Mouse (Mus musculus) forebrain, embryonic 12.5 days (tissue): ENCODE measurements around the gene Tmem176a. TPM values are rescaled to one million over a fixed set of nuclear protein-coding genes. Genes with fewer than 3 reads are reported as not detected.
"Not testable (repeated sequence)": the region's sequence is repeated elsewhere in the genome, so short reads cannot be mapped to it uniquely, and the experiment has no call there.

Source experiments
- ATAC-seq: fragments of 200-750 bp; cut with Nextera tagmentation; 2 replicates; pipeline ENCODE4 v1.8.0; 2017; ENCODE audit warnings: moderate TSS enrichment; ENCODE audit not compliant: low FRiP score
- H3K27ac ChIP-seq: fragments of 300-500 bp; sonication (generic); 2 replicates; pipeline ENCODE4 v1.5.1; 2016; ENCODE audit warnings: mild to moderate bottlenecking
- H3K27me3 ChIP-seq: fragments of 300-500 bp; sonication (generic); 2 replicates; pipeline ENCODE4 v1.6.1; 2016; ENCODE audit warnings: mild to moderate bottlenecking
- H3K36me3 ChIP-seq: fragments of 300-500 bp; sonication (generic); replicated peaks from 2 replicates; pipeline ENCODE4 v1.6.1; 2016; ENCODE audit warnings: mild to moderate bottlenecking
- H3K4me1 ChIP-seq: fragments of 300-500 bp; sonication (generic); 2 replicates; pipeline ENCODE4 v1.6.1; 2016
- H3K4me2 ChIP-seq: fragments of 300-500 bp; sonication (generic); 2 replicates; pipeline ENCODE4 v1.6.1; 2016; ENCODE audit warnings: mild to moderate bottlenecking, moderate library complexity
- H3K4me3 ChIP-seq: fragments of 300-500 bp; sonication (generic); replicated peaks from 2 replicates; pipeline ENCODE4 v1.5.1; 2016; ENCODE audit warnings: mild to moderate bottlenecking
- H3K9ac ChIP-seq: fragments of 300-500 bp; sonication (generic); 2 replicates; pipeline ENCODE4 v1.6.1; 2016; ENCODE audit warnings: mild to moderate bottlenecking
- H3K9me3 ChIP-seq: fragments of 300-500 bp; sonication (generic); 2 replicates; pipeline ENCODE4 v1.6.1; 2016
- WGBS: fragments of 180-500 bp; shearing (Covaris S2); methylation state at CpG from one replicate; pipeline ENCODE4 v1.1.7; 2016; 5-methylcytosine and 5-hydroxymethylcytosine counted together
- polyA plus RNA-seq: library from polyadenylated mRNA; unstranded; fragments of >200 nt; fragmentation: Nextera tagmentation; extraction: Ambion mirVana; gene quantifications from 2 replicates; pipeline ENCODE4 v1.2.1, GENCODE M21; 2016

Tmem176a gene
- polyA plus RNA-seq = 12.0 and 16.7 TPM in 2 replicates

DNA sequence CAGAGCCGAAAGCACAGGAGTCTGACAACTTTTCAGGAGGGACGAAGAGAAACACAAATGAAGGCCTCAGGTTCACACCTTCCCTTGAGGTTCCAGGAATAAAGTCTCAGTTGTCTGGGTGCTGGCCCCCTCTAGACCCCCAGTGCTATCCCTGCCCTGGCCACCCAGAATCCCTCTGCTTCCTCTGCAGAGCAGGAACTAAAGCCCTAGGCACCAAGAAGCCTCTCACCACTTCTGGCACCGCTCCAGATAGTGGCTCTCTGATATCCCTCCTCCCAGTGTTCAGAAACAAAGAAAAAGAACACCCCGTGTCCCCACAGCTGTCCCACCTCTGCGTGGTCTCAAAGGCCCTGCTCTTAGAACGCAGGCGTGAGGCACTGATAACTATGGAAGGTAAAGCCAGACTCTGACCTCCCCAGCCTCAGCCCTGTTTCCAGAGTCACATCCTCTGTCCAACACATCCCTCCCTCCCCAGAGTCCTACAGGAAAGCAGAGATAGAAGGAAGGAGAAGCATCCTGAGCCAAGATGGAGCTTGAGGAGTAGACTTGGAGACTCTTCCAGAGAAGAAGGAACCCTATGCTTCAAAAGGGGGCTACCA lies at the start of gene Tmem176a:
Gene Tmem176a, plus strand, starts transcription at position 549 of the 599 bp plus-strand sequence.
- peak; percentile 33 for ATAC-seq
- H3K4me2 ChIP-seq = peak within 1 kb of the TSS; percentile 58
- no peaks in the 10 kb centered on the region; the same call in 1 of the 2 replicates for H3K36me3 ChIP-seq
- no peaks in the 10 kb centered on the region for H3K9me3 ChIP-seq
- peak within 1 kb of the TSS; percentile 38 for H3K4me3 ChIP-seq
- 38% methylated on average over 7 of the region's 7 CpGs for WGBS
- H3K9ac ChIP-seq = peak within 1 kb of the TSS; percentile 51
- peaks cover 25% of the 10 kb centered on the region for H3K4me1 ChIP-seq
- H3K27ac ChIP-seq = peak within 1 kb of the TSS; percentile 88
- no peaks in the 10 kb centered on the region for H3K27me3 ChIP-seq

DNA sequence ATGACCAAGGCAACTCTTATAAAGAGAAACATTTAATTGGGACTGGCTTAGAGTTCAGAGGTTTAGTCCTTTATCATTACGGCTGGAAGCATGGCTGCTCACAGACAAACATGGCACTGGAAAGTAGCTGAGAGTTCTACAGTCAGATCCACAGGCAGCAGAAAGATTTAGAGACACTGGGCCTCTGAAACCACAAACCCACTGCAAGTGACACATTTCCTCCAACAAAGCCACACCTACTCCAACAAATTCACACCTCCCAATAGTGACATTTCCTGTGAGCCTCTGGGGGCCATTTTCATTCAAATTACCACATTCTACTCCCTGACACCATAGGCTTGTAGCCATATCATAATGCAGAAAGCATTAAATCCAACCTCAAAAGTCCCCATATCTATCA lies 38.8 kb upstream of the Tmem176a start:
- Histone ChIP-seq H3K27ac (no peak overlapping the region), H3K4me2 (no peak overlapping the region), H3K9ac (no peak overlapping the region), H3K9me3 (no peaks in the 10 kb centered on the region), H3K27me3 (no peaks in the 10 kb centered on the region), H3K4me3 (no peak overlapping the region), H3K36me3 (no peaks in the 10 kb centered on the region), H3K4me1 (no peaks in the 10 kb centered on the region)
- WGBS = 92% methylated on average over 1 of the region's 1 CpGs
- no peak for ATAC-seq

DNA sequence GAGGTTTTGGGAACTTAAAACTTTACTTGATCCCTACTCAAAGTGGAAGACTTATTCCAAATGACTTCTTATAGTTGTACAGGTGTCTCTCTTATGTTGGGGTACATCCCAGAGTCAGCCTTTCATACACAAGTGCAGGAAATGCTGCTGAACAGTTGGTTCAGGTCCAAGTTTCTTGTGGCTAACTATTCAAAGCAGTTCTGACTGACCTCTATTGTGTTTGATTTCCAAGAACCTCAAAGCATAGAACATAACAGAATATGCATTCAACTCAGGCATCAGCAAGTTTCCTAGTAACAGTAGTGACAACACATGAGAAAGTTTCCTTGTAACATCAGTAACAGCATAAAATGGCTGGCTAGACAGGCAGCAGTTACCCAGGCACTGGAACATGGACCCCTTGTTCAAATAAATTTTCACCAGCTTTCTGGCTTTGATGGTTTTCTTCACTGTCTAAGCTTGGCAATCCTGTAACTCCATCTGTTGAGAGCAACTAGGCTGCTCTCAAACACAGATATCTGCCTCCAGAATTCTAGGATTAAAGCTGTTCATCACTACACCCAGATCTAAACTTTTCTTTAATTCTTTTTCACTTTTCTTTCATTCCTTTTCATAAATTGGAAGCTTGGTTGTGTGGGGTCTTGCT lies 37.2 kb upstream of the Tmem176a start:
- no peaks in the 10 kb centered on the region for H3K9me3 ChIP-seq
- H3K4me3 ChIP-seq = no peak overlapping the region
- no peak overlapping the region for H3K27ac ChIP-seq
- ATAC-seq = no peak
- no peaks in the 10 kb centered on the region for H3K27me3 ChIP-seq
- no peak overlapping the region for H3K9ac ChIP-seq
- no peaks in the 10 kb centered on the region for H3K36me3 ChIP-seq
- no peaks in the 10 kb centered on the region for H3K4me1 ChIP-seq
- no peak overlapping the region for H3K4me2 ChIP-seq

DNA sequence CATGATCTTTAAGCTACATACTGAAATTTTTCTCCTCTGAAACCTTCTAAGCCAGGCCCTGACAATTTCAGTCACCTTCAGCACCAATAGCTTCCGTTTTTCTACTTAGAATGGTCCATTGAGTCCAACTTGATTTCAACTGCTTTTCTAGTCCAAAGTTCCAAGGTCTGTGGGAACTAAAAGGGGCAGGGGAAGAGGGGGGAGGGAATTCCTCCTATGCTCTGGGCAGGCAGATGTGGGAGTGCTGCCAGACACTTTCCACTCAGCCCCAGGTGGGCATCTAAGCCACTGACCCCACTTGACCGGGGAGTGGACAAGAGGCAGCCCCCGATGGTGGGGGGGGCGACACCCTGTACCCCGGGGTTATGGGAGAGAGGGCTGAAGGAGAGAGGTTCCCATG lies 36.4 kb upstream of the Tmem176a start:
- 85% methylated on average over 5 of the region's 5 CpGs for whole genome bisulfite sequencing
- no peak for ATAC-seq
- H3K4me3 ChIP-seq = no peak overlapping the region

DNA sequence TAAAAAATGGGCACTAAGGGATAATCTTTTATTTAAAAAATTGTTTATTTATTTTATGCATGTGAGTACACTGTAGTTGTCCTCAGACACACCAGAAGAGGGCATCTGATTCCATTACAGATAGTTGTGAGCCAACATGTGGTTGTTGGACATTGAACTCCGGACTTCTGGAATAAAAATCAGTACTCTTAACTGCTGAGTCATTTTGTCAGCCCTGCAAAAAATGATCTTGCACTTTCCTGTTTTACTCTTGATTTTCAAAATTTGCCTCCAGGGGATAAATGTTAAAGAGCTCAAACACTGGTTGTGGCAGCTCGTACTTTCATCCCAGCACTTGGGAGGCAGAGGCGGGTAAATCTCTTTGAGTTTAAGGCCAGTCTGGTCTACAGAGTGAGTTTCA lies 34.0 kb upstream of the Tmem176a start:
- WGBS = 92% methylated on average over 3 of the region's 3 CpGs
- Histone ChIP-seq H3K9ac (no peak overlapping the region), H3K27ac (no peak overlapping the region), H3K4me3 (no peak overlapping the region), H3K36me3 (no peaks in the 10 kb centered on the region), H3K9me3 (no peaks in the 10 kb centered on the region), H3K27me3 (no peaks in the 10 kb centered on the region), H3K4me2 (no peak overlapping the region), H3K4me1 (no peaks in the 10 kb centered on the region)
- ATAC-seq = no peak

More for the DNA sequence above, 36.4 kb upstream of the Tmem176a start:
- H3K36me3 ChIP-seq = no peaks in the 10 kb centered on the region
- H3K4me1 ChIP-seq = no peaks in the 10 kb centered on the region
- no peak overlapping the region for H3K4me2 ChIP-seq
- H3K27ac ChIP-seq = no peak overlapping the region
- H3K9ac ChIP-seq = no peak overlapping the region
- no peaks in the 10 kb centered on the region for H3K27me3 ChIP-seq
- H3K9me3 ChIP-seq = no peaks in the 10 kb centered on the region

DNA sequence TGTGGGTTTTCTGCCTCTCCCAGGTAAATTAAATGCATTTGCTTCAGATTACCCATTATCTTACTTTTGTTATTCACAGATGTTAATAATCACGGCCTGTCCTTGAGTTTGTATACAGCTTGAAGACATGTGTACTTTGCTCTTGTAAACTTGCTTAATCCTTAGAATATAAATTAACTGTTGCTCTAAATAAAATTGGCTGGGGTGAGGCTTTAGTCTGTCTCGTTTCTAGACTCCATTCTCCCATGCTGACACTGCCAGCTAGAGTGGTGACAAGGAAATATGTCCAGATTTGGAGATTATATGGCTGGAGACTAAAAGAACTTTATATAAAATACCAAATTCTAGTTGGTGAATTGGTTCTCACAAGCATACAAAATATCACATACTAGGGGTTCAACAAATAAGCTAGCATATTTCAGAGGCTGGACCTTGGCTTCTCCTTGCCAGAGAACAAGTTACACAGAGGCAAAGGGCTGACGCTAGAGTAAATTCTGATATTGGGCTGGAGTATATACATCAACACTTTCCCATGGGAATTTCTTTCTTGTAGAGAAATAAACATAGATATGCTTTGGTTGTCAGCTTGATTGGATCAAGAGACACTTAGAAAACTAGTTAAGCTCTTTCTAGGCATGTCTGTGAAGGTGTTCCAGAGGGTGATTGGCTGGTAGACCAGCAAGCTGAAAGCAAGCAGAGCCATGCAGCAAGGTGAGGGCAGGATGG lies 31.1 kb upstream of the Tmem176a start:
- Histone ChIP-seq H3K27me3 (no peaks in the 10 kb centered on the region), H3K9me3 (no peaks in the 10 kb centered on the region), H3K4me2 (no peak overlapping the region), H3K36me3 (no peaks in the 10 kb centered on the region), H3K9ac (no peak overlapping the region), H3K4me1 (no peaks in the 10 kb centered on the region), H3K4me3 (no peak overlapping the region), H3K27ac (no peak overlapping the region)
- no peak for ATAC-seq
- WGBS = 79% methylated on average over 3 of the region's 3 CpGs

DNA sequence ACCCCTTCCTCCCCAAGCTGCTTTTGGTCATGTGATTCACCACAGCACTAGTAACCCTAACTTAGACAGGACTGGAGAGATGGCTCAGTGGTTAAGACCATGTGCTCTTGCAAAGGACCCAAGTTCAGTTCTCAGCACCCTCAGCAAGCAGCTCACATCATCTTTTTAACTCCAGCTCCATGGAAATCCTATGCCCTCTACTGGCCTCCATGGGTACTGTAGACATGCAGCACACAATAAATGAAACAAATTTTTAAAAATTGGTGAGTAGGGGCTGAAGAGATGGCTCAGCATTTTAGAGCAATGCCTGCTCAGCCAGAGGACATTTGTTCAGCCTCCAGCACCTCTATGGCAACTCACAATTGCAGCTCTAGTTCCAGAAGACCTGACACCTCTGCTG lies 25.7 kb upstream of the Tmem176a start:
- H3K4me2 ChIP-seq = no peak overlapping the region
- H3K4me3 ChIP-seq = no peak overlapping the region
- ATAC-seq = no peak
- no peaks in the 10 kb centered on the region for H3K27me3 ChIP-seq
- no peaks in the 10 kb centered on the region for H3K9me3 ChIP-seq
- no peaks in the 10 kb centered on the region for H3K4me1 ChIP-seq
- no peak overlapping the region for H3K27ac ChIP-seq
- no peak overlapping the region for H3K9ac ChIP-seq
- no peaks in the 10 kb centered on the region for H3K36me3 ChIP-seq

DNA sequence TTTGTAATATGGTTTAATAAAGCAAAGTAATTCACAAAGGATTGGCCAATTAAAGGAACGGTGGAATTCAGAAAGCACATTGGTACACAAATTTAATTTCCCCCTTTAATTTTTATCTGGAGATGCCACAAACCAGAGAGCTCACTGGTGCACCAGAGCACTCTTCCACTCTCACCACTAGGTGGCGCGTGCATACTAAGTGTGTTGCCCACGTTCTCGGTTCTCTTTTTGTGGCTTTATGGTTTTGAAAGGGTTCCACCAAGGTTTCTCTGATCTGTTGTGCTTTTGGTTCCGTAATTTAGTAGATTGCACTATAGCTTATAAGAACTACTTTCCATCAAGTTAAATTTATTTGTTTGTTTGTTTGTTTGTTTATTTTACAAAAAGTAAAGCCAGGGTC lies 22.9 kb upstream of the Tmem176a start:
- Histone ChIP-seq H3K9ac (no peak overlapping the region), H3K4me1 (no peaks in the 10 kb centered on the region), H3K4me2 (no peak overlapping the region), H3K27ac (no peak overlapping the region), H3K27me3 (no peaks in the 10 kb centered on the region), H3K36me3 (no peaks in the 10 kb centered on the region), H3K4me3 (no peak overlapping the region), H3K9me3 (no peaks in the 10 kb centered on the region)
- no peak for ATAC-seq
- 7% methylated on average over 6 of the region's 6 CpGs for WGBS

DNA sequence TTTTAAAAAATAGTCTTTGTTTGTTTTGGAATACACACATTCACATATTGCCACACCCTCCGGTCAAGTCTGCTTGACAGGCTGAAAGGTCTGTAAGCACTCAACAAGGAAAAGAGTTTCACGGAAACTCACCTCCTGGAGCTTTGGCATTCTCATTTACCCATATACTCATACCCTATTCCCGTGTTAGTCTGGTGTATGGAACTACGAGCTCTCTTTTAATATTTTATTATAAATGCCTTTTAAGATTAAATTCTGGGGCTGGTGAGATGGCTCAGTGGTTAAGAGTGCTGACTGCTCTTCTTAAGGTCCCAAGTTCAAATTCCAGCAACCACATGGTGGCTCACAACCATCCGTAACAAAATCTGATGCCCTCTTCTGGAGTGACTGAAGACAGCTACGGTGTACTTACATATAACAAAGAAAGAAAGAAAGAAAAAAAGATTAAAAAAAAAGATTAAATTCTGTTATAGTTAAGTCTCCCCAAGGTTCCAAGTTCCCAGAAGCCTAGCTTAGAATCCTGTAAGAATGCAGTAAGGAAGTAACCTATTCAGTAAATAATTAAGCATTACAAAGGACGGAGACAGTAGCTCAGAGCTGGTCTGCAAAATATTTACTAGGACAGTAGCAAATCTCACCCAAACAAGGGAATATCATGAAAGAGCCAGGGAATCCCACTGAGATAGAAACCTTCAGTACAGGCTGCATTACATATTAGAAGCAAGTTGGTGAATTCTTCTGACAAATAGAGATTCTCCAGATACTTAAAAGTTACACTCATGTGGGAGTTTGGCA lies 18.5 kb upstream of the Tmem176a start:
- not testable (repeated sequence) for H3K9me3 ChIP-seq, H3K4me1 ChIP-seq, H3K36me3 ChIP-seq, H3K9ac ChIP-seq, H3K27me3 ChIP-seq, H3K4me3 ChIP-seq, H3K4me2 ChIP-seq, ATAC-seq, H3K27ac ChIP-seq
- 87% methylated on average over 7 of the region's 7 CpGs for WGBS

DNA sequence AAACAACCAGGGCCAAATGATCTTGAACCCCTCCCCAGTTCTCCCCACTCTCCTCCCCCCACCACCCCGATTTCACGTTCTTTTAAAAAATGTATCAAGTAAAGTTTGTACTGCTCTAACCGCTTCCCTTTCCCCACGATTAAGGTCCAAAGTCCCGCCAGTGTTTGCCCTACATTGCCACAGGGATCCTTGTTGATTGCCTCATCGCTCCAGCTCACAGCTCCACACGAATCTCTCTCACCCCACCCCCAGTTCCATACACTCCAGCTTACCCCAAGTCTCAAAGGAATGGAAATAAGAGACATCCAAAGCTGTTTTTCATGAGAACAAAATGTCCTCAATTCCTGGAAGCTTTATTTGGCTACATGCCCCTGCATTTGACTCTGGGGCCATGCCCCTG lies 15.7 kb upstream of the Tmem176a start:
- H3K9ac ChIP-seq = no peak overlapping the region
- no peak overlapping the region for H3K27ac ChIP-seq
- no peaks in the 10 kb centered on the region for H3K4me1 ChIP-seq
- H3K4me3 ChIP-seq = no peak overlapping the region
- H3K27me3 ChIP-seq = no peaks in the 10 kb centered on the region
- H3K9me3 ChIP-seq = no peaks in the 10 kb centered on the region
- WGBS = 75% methylated on average over 7 of the region's 7 CpGs
- H3K4me2 ChIP-seq = no peak overlapping the region
- H3K36me3 ChIP-seq = no peaks in the 10 kb centered on the region
- ATAC-seq = no peak

DNA sequence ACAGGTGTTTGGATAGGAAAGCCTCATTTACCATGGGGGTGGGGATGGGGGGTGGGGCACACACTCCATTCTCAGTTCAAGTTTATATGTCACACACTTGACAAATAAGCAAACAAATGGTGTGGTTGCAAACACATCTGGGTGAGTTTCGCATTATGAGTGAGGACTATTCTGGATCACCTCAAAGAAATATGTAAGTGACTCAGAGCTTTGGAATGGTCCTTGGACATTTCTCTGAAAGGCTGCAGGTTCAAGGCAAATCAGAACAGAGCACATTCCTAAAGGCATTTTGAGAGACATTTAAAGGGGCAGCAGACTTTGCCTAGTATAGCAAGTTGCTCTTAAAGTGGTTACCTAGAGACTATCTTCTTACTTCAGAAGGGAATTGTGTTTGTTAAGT lies 11.7 kb upstream of the Tmem176a start:
- Histone ChIP-seq H3K27ac (no peak overlapping the region), H3K4me3 (no peak overlapping the region), H3K4me1 (no peaks in the 10 kb centered on the region), H3K4me2 (no peak overlapping the region), H3K9ac (no peak overlapping the region), H3K9me3 (no peaks in the 10 kb centered on the region), H3K27me3 (no peaks in the 10 kb centered on the region), H3K36me3 (peaks cover 9% of the 10 kb centered on the region)
- 89% methylated on average over 1 of the region's 1 CpGs for WGBS
- no peak for ATAC-seq

DNA sequence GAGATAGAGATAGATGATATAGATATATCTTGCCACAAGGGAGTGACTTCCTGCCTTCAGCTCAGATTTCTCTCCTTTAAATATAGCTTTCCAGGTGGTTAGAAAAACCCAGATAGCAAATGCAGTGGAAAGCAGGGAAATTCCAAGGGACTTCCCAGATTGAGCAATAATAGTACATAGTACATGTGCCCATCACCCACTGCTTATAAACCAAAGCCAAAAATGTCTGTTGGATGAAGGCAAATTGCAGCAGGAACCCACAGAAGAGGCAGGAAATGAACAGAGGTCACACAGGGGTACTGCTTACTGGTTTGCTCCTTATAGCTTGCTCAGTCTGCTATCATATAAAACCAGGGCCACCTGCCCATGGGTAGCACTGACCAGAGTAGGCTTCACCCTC lies 11.1 kb upstream of the Tmem176a start:
- Histone ChIP-seq H3K27ac (no peak overlapping the region), H3K4me2 (no peak overlapping the region)

More for the DNA sequence above, 11.1 kb upstream of the Tmem176a start:
- Histone ChIP-seq H3K9ac (no peak overlapping the region), H3K4me3 (no peak overlapping the region), H3K4me1 (no peaks in the 10 kb centered on the region), H3K9me3 (no peaks in the 10 kb centered on the region), H3K27me3 (no peaks in the 10 kb centered on the region), H3K36me3 (peaks cover 16% of the 10 kb centered on the region)
- no peak for ATAC-seq
